Mouse (Mus musculus): ENCODE measurements around the gene Arl6ip6.
A peak's percentile ranks its signal among the peaks of the same experiment; 100 is the strongest.

Gene Arl6ip6

DNA sequence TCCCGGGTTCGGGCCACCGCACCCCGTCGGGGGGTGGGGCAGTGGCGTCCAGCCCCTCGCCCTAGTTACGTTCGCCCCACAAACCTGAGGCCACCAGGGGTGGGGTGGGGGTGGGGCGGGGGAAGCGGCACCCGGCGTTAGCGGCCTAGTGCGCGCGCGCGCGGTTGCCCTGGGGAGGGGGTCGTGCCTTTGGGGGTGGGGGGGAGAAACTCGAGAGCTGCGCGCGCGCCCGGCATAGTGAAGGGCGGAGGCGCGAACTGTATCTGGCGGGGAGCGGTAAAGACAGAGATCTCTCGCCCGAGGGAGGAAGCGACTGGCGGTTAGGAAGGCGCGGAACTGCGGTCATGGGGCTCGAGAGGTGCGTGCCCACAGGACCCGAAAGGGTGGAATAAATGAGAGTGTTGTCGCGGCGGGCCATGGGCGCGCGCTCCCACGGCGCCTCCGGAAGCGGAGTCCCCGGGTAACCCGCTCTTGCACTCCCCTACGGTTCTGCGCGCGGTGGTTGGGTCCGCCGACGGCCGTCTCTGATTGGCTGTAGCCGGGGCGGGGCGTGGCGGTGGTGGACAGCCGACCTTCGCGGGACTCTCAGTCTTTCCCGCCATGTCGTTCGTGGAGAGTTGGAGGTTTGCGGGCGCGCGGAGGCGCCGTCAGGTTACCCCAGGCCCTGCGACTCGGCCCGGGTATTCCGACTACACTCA is at the start of gene Arl6ip6:
TSS of gene Arl6ip6 (plus strand) at position 204 of the 698 bp plus-strand sequence.
- DNase-seq (ENCODE audit: low spot score): peak; percentile 97

DNA sequence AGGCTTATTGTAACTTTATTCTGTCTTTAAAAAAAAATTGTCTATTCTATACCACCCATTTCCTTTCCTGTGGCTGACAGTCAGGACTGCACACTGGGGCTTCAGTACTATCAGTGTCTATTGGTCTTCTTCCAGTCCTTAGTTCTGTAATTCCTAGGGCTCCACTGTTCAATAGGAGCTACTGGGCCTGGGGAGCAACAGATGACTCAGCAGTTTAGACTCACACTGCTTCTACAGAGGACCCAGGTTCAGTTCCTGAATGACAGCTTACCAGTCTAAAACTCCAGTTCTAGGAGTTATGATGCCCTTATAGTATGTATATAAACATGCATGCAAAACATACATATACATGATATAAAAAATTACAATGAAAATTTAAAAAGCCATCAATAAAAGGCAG is 44.7 kb upstream of the Arl6ip6 start:
- no peak for DNase-seq (ENCODE audit: low spot score)

DNA sequence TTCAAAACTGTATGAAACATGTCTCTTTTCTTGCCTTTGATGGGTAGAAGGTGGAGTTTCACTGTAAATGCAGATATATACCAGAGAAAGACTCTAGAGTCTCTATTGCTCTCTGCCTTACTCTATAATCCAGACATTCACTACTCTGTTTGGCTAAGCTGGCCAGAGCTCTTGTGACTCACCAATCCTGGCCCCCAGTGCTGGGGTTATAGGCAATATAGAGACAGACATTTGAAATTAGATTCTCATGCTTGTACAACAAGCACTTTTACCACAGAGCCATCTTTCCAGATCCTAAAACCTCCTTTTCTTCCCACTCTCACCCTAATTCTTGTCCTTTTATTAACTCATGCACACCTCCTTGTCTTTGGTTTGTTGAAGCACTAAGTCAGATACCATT is 17.6 kb upstream of the Arl6ip6 start:
- DNase-seq (ENCODE audit: low spot score): no peak

DNA sequence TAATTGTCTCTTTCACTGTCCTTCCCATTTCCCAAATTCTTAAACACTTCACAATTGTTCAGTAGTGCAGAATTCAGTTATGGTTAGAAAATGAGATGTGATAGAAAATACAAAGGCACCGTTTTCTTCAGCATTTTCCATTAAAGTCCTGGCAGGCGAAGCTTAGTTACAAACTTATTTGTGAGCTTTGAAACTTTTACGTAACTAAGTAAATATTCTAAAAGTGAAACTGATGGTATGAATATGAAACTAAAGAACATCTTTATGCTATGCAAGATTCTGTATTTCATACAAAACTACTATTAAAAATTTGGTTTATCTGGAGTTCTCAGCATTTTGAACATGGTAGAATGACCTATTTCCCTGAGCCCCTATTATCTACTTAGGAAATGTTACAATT is 12.6 kb upstream of the Arl6ip6 start:
- no peak for DNase-seq (ENCODE audit: low spot score)

GRCm38 (mm10) chr2:53179876-53180275 is 11.7 kb upstream of the Arl6ip6 start:
- no peak for DNase-seq (ENCODE audit: low spot score)

GRCm38 (mm10) chr2:53189811-53190210 is 1.7 kb upstream of the Arl6ip6 start:
- peak; percentile 6 for DNase-seq (ENCODE audit: low spot score)

DNA sequence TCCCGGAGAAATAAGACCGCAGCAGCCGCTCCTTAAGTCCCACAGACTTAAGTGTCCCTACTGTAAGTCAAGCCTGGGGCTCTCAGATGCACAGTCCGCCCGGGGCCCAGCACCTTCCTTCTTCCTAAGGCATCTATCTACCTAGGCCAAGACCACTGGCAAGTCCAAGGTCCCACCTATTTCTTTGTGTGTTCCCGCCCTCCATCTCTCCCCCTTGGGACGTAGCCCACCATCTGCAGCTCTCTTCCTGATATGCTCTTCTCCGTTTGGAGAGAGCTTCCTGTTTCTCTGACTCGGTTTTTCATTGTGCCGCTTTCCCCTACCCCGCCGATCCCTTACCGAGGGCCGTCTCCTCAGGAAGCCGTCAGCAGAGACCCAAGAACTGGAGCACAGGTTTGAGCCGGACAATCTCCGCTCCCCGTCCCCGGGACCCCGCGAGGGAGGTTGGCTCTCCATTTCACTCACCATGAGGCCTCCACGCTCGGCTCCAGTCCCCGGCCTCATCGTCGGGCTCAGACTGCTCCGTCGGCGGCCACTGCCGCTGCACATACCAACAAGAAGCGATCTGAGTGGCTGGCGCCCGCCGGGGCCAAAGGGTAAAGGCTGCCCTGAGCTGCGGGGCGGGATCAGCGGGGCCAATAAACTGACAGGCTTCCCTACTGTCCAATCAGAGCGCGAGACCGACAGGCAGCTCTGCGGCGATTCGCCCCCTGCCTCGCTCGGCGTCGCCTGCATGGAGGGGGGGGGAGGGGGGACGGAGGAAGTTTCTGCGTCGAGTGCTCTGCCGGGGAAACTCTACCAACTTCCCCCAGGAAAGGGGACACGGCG is 628 bp upstream of the Arl6ip6 start, which contains the start of gene Prpf40a:
TSS of gene Prpf40a (minus strand) at position 601 of the 828 bp plus-strand sequence.
- peak; percentile 100 for DNase-seq (ENCODE audit: low spot score)

DNA sequence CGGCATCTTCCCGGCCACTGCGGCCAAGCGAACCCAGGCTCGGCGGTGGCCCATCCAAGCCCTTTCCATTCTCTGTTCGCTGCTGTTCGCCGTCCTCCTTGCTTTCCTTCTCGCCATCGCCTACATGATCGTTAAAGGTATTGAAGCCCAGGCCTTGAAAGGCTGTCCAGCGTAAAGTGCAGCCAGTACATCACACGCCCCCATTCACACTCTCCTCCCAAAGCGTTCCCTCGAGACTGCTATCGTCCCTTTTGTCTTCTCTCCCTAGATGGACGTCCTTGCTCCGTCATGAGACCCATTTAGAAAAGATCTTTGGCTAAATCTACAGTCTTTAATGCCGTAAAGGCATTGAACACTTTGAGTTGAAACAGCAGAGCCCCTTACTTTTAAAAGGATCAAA is 860 bp downstream of the Arl6ip6 start:
- no peak for DNase-seq (ENCODE audit: low spot score)

DNA sequence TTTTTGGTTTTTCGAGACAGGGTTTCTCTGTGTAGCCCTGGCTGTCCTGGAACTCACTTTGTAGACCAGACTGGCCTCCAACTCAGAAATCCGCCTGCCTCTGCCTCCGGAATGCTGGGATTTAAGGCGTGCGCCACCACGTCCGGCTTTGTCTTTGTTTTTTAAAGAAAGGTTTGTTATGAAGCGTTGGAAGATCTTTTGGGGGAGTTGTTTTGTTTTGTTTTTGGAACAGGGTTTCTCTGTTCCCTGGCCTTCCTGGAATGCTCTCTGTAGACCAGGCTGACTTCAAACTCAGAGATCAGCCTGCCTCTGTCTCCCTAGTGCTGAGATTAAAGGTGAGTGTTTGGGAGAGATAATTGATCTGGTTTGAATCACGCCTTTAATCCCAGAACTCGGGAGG is 4.9 kb downstream of the Arl6ip6 start:
- no peak for DNase-seq (ENCODE audit: low spot score)

DNA sequence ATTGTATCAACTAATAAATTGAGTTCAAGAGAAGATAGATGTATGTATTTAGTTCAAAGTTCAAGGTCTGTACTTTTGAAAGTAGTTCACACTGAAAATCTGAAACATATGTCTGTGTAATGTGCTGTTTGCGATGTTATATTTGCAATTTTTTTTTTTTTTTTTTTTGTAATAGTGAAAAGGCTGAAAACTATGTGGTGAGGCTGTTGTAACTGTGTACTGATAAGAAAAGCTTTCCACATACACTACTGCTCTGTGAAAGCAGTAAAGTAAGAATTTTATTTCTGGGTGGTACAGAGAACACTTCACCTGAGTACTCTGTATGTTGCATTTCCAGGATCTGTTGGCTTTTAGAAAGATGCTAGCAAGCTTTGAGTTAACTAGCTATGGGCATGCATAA is 7.7 kb downstream of the Arl6ip6 start:
- no peak for DNase-seq (ENCODE audit: low spot score)

GRCm38 (mm10) chr2:53200164-53200885 is 8.8 kb downstream of the Arl6ip6 start:
- no peak for DNase-seq (ENCODE audit: low spot score)

- no peak for DNase-seq (ENCODE audit: low spot score)
Observed at GRCm38 (mm10) chr2:53204373-53205274, 13.1 kb downstream of the Arl6ip6 start.

DNA sequence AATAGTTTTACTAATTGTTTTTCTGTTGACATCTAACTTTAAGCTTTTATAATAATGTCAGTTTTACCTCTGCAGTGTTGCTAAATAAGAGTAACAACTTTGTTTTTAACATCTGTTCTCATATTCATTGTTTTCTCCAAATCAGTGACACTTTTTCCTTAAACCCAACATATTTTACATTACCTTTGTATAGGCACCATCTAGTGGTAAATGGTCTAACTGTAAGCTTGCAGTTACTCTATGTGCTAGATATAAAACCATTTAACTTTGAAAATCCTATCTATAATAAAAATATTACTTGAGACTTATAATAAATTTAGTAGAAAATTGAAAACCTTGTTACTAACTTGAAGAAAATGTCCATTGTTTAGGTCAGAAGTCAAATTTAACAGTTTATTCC is 15.2 kb downstream of the Arl6ip6 start:
- DNase-seq (ENCODE audit: low spot score): no peak

GRCm38 (mm10) chr2:53213493-53213892 is 22.0 kb downstream of the Arl6ip6 start:
- DNase-seq (ENCODE audit: low spot score): no peak

DNA sequence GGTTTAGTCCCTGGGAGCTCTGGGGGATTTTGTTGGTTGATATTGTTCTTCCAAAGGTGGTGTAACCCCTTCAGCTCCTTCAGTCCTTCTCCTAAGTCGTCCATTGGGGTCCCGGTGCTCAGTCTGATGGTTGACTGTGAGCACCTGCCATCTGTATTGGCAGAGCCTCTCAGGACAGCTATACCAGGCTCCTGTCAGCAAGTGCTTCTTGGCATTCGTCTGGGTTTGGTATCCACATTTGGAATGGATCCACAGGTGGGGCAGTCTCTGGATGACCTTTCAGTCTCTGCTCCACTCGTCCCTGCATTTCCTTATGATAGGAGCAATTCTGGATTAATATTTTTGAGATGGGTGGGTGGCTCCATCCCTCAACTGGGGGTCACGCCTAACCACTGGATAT is 30.7 kb downstream of the Arl6ip6 start:
- no peak for DNase-seq (ENCODE audit: low spot score)

DNA sequence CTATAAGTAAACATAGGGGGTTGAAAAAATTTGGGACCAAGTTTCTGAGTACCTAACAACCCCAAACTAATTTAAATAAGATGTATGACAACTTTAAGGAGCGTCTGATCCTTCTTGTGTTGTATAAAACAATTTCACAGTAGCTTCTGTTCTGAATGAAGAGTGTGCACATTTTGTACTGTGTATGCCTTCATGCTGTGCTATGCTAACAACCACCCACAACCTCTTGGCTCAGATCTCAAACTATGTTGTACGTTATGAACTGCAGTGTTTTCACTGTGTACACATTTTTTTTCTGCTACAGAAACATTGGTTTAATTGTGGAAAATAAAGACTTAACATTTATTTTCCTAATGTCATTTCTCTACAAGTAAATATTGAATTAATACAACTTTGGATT is 65.5 kb downstream of the Arl6ip6 start:
- DNase-seq (ENCODE audit: low spot score): peak; percentile 36

Data from layer of hippocampus, adult 11-12 months (tissue).